Mouse (Mus musculus) layer of hippocampus, postnatal 25 days (tissue): ENCODE measurements around the gene Slit1. TPM values are rescaled to one million over a fixed set of nuclear protein-coding genes. Genes with fewer than 3 reads are reported as not detected.

Source experiments
- DNase-seq, 2 experiments: peaks; one replicate each; pipeline ENCODE4 v3.0.0; 2022; ENCODE audit warnings: mixed read lengths in 2 of 2, low spot score in 1 of 2; ENCODE audit errors: extremely low spot score in 1 of 2
- total RNA-seq, 2 experiments: library from RNA; stranded (reverse); gene quantifications; 2 replicates each; pipeline ENCODE4 v1.2.3; 2021

The Slit1 gene
- total RNA-seq, 2 experiments from 2014 or later, result 180 to 224 TPM

- DNase-seq, result no peak
These were observed 18.0 kb downstream of the Slit1 start for GRCm38 (mm10) chr19:41725491-41725890.

GRCm38 (mm10) chr19:41724831-41725470 lies 18.5 kb downstream of the Slit1 start:
- no peak for DNase-seq

GRCm38 (mm10) chr19:41723337-41723736 lies 20.1 kb downstream of the Slit1 start:
- no peak for DNase-seq

- DNase-seq, result no peak
These were observed 24.0 kb downstream of the Slit1 start for GRCm38 (mm10) chr19:41719436-41719835.

- DNase-seq, result no peak
These were observed 26.9 kb downstream of the Slit1 start for GRCm38 (mm10) chr19:41716233-41717218.

DNA sequence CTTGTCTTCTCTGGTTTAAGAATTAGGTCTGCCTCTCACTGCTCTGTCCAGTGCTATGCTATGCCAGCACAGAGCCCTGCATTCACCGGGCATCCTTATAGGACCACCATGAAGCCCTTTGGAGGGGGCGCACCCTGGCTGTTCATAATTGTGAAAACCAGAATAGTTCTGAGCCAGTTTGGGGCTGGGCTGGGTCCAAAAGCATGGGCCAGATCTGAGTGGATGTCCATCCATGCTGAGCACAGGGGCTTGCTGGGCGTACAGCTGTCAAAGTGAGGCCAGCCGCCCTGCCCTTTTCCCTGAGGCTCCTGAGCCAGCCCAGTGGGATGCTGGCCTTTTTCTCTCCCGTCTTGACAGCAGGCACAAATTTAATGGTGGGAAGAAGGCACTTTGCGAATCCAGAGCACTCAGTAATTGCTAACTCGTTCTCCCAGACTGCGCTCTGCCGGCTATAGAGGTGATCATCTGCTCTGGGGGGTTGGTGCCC lies 29.0 kb downstream of the Slit1 start:
- no peak for DNase-seq

GRCm38 (mm10) chr19:41712829-41713228 lies 30.6 kb downstream of the Slit1 start:
- DNase-seq, result no peak

DNA sequence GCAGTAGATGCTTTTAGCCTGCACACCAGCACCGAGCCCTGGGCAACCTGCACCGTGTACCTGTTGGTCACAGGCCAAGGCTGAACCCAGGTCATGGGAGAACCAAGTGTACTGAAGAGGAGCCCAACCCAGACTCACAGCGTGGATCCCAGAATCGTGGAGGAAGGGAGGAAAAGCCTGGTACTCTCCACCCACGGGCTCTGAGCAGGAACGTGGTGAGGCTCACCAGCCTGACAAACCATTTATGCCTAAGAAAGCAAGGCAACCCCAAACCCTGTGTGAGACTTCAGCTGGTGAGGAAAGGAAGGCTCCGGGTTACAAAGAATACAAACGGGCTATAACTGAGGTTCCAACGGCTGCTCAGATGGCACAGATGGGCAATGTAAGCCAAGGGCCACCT lies 31.8 kb downstream of the Slit1 start:
- DNase-seq, result no peak

DNA sequence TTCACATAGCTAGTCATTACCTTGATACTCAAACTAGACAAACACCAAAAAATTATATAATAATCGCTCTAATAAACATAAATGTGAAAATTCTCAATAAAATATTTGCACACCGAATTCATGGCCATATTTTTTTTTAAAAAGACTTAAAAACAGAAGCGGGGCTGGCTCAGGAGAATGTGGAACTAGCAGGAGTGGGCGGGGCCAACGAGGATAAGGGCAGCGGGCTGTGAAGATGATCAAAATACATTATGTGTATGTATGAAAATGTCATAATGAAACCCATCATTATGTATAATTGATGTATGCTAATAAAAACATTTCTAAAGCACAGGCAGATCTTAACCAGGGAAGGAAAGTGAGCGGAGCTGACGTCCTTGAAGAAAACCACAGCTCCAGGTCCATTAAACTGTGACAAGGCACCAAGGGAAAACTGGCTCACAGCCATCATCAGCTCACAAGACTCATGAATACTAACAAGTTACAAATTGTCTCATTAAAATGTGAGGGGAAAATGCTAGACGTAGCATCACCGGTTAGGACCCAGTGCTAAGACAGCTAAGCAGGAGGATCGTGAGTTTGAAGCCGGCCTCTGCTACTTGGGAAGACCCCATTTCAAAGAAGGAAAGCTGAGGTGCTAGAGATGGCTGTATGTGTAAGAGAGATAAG lies 33.8 kb downstream of the Slit1 start:
- DNase-seq, result no peak

GRCm38 (mm10) chr19:41707850-41708249 lies 35.6 kb downstream of the Slit1 start:
- DNase-seq, result no peak

DNA sequence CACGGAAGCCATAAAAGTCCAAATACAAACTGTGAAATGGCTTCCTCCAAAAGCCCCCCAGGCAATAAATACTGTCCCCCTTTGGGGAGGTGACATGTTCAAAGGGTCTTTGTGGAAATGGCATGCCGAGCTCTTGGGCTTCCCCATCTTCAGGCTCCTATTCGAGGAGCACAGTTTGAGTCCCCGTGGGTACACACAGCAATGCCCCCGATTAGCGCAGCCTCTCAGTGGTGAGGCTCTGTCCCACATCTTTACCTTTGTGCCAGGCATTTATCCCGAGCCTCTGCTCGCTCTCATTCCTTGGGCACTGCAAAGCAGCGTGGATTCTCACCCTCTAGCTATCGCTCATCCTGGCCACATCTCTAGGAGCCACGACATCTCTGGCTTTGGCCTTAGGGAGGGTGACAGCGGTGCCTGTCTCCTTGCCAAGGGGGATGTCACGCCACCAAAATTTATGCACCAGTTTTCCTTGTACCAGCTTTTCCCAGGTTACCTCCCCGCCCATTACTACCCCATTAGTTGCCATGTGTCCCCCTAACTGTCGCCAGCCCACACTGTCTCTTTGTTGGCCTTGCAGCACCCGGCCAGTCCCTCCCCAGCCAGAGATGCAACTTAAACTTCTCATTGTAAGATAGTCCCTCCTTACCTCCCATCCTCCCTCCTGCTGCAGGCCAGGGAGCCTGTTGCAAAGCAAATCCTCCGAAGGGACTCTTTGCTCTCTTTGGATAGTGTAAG lies 37.2 kb downstream of the Slit1 start:
- DNase-seq, result no peak

DNA sequence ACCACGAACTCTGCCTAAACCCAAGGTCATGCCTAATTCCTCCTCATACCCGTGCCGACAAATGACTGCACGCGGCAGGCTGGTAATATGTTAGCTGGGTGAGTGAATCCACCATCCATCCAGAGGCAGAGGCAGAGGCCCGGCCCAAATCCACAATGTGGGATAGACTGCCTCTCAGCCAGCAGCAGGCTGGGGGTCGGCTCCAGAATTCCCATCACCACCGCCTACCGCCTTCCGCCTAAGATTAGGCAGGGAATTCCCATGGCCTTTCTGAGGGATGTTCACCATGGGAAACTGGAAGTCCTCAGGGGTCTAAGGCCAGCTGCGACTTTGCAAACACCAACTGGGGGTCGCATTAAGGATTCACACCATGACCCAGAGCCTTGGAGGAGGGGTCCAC lies 38.0 kb downstream of the Slit1 start:
- DNase-seq, result no peak

GRCm38 (mm10) chr19:41702638-41703037 lies 40.8 kb downstream of the Slit1 start:
- no peak for DNase-seq

DNA sequence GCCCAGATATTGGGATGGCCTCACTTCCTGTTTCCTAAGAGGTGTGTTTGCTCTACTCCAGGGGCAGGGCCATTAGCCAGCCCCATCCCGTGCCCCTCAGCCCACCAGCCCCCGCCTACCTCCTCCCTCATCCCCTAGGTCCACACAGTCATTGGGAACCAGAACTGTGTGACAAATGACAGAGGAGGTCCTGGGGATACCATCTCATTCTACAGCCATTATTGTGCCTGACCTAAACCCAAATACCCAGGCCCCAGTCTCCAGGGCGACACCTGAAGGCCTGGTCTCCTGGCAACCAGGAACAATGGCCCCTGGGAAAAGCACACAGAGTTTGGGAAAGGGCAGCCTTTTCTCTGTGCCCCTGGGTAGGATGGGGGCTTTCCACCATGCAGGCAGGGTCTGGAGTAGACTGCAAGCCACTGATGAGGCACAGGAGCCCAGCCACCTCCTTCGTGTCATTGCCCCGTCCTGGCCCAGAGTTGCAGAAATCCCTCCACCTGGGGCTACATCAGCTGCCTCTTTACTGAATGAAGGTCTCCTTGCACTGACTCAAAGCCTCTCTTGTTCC lies 44.5 kb downstream of the Slit1 start:
- DNase-seq, result no peak

GRCm38 (mm10) chr19:41697807-41698515 lies 45.5 kb downstream of the Slit1 start:
- DNase-seq, result no peak

- DNase-seq, result peak in 1 of 2 experiments; percentile 56
These were observed 46.2 kb downstream of the Slit1 start for GRCm38 (mm10) chr19:41697111-41697806.

DNA sequence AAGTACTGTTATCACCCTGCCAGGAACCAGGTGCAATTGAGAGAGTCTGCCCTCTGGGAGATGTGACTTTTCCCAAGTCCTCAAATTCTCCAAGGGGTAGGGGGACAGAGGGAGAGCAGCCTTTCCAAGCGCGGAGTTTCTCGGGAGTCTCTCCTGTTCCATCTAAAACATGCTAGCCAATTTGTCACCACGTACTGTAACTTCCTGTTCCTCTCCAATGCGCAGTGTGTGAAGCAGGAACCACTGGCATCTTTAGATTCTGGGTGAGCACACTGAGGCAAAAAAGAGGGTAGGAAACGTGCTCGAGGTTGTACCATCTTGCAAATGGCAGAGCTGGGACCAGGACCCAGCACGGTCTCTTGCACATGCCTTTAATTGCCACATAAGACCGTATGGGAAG lies 47.0 kb downstream of the Slit1 start:
- DNase-seq, result no peak

- DNase-seq, result no peak
These were observed 48.4 kb downstream of the Slit1 start for GRCm38 (mm10) chr19:41695046-41695445.

GRCm38 (mm10) chr19:41694610-41695009 lies 48.9 kb downstream of the Slit1 start:
- DNase-seq, result no peak
